Mouse (Mus musculus) MEL (cell line): ENCODE data around the gene Shq1.

Experiments used
- ELF1 ChIP-seq: IDR thresholded peaks from 2 replicates; pipeline ENCODE4 v1.6.1; 2014; ENCODE audit warnings: low read depth, mild to moderate bottlenecking, inconsistent platforms, low read length, improper control_type of control experiment, moderate library complexity
- NRF1 ChIP-seq: IDR thresholded peaks from 2 replicates; pipeline ENCODE4 v1.6.1; 2014; ENCODE audit warnings: low read depth, mild to moderate bottlenecking, inconsistent platforms, low read length, improper control_type of control experiment, moderate library complexity; ENCODE audit not compliant: poor library complexity, insufficient read depth, severe bottlenecking
- ZNF384 ChIP-seq: IDR thresholded peaks from 2 replicates; pipeline ENCODE4 v1.6.1; 2012; ENCODE audit warnings: low read depth, mild to moderate bottlenecking, inconsistent platforms, low read length, improper control_type of control experiment

- TF ChIP-seq ELF1 (no peak), NRF1 (no peak), ZNF384 (no peak)
Measured at GRCm38 (mm10) chr6:100705366-100705811, 34.4 kb upstream of the Shq1 start.
